Mouse (Mus musculus) ES-Bruce4 (cell line): ENCODE data around the gene Nipal4. TPM values are rescaled to one million over a fixed set of nuclear protein-coding genes. Genes with fewer than 3 reads are reported as not detected.
A peak's percentile ranks its signal among the peaks of the same experiment; 100 is the strongest.

Experiments
- H3K27ac ChIP-seq: 2 replicates; pipeline ENCODE4 v1.5.1; 2012; ENCODE audit warnings: low read length, inconsistent platforms; ENCODE audit not compliant: insufficient read depth
- H3K27me3 ChIP-seq: 2 replicates; pipeline ENCODE4 v1.6.1; 2012; ENCODE audit warnings: mild to moderate bottlenecking, low read length, inconsistent platforms; ENCODE audit not compliant: control insufficient read depth, poor library complexity, insufficient read depth, severe bottlenecking
- H3K36me3 ChIP-seq: 2 replicates; pipeline ENCODE4 v1.6.1; 2012; ENCODE audit warnings: inconsistent platforms, mild to moderate bottlenecking, low read length, moderate library complexity; ENCODE audit not compliant: control insufficient read depth, poor library complexity, insufficient read depth, severe bottlenecking
- H3K4me1 ChIP-seq: one replicate; pipeline ENCODE4 v1.8.1; 2011; ENCODE audit warnings: low read length; ENCODE audit not compliant: control insufficient read depth, insufficient read depth
- H3K4me3 ChIP-seq: 2 replicates; pipeline ENCODE4 v1.5.1; 2011; ENCODE audit warnings: low read depth, mild to moderate bottlenecking, low read length
- H3K9ac ChIP-seq: 2 replicates; pipeline ENCODE4 v1.6.1; 2012; ENCODE audit warnings: low read depth, mild to moderate bottlenecking, inconsistent platforms; ENCODE audit not compliant: poor library complexity, severe bottlenecking
- H3K9me3 ChIP-seq: replicated peaks from 2 replicates; pipeline ENCODE4 v1.6.1; 2012; ENCODE audit warnings: mild to moderate bottlenecking, low read length, inconsistent platforms; ENCODE audit not compliant: control insufficient read depth, poor library complexity, insufficient read depth, severe bottlenecking
- CTCF ChIP-seq: IDR thresholded peaks from one replicate; pipeline ENCODE4 v1.8.1; 2011; ENCODE audit warnings: low read depth, low read length
- EP300 ChIP-seq: IDR thresholded peaks from 2 replicates; pipeline ENCODE4 v1.6.1; 2011; ENCODE audit warnings: low read depth, low read length; ENCODE audit not compliant: insufficient read depth
- POLR2A ChIP-seq: IDR thresholded peaks from one replicate; pipeline ENCODE4 v1.8.1; 2011; ENCODE audit warnings: low read length; ENCODE audit not compliant: insufficient read depth
- polyA plus RNA-seq: library from polyadenylated mRNA; stranded (reverse); fragments of >200 nt; gene quantifications from 2 replicates; pipeline ENCODE4 v1.2.4, GENCODE M21; 2011; ENCODE audit warnings: low read depth; ENCODE audit not compliant: missing spikeins, insufficient read depth, insufficient read length

Nipal4 gene
- polyA plus RNA-seq, 1 experiment = 4.1 TPM

- Histone ChIP-seq H3K36me3 (peaks cover 18% of the 10 kb centered on the region), H3K4me1 (peaks cover 13% of the 10 kb centered on the region), H3K27me3 (no peaks in the 10 kb centered on the region), H3K27ac (no peak overlapping the region), H3K4me3 (no peak overlapping the region), H3K9me3 (no peaks in the 10 kb centered on the region; the same call in 1 of the 2 replicates), H3K9ac (no peak overlapping the region)
- no peak for TF ChIP-seq POLR2A
- TF ChIP-seq CTCF = no peak
- no peak for TF ChIP-seq EP300
These were observed 42.9 kb downstream of the Nipal4 start for GRCm38 (mm10) chr11:46123328-46123866.

DNA sequence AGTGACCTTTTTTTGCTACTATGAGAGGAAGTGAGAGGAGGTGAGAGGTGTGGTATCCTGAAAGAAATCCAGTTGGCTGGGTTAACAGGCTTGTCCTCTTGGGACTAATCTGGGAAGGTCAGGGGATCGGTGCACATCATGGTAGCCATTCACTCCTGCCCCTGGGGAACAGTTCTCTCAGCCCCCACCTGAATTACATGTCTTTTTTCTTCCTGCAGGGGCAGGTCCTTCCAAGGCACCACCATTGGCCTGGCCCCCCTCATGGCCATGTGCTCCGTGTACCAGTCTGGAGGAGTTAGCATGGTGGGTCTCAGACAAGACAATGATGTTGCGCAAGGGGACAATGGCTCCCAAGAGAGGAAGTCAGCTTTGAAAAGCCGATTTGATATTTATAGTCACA, 43.4 kb downstream of the Nipal4 start:
- Histone ChIP-seq H3K36me3 (peaks cover 23% of the 10 kb centered on the region), H3K9me3 (peaks cover 5% of the 10 kb centered on the region; the same call in 1 of the 2 replicates)
- no peak for TF ChIP-seq EP300
- no peak for TF ChIP-seq CTCF

DNA sequence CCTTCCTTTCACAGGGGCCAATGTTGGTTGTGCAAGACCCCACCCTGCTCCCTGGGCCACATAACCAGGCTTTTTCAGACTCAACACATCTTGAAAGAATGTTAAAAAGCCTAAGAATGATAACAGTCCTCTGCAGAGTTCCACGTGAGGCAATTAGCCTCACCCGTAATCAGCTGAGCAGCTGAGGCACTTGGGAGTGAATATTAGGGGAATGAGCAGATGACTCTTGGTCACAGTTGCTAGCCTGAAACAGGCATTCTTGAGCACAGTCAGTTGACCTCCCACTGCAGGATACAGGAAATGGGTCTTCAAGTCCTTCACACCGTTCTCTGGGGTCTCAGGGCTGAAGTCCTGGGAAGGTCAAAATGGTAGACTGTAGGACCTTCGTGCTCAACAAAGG, 44.6 kb downstream of the Nipal4 start:
- Histone ChIP-seq H3K36me3 (peaks cover 28% of the 10 kb centered on the region), H3K4me1 (peaks cover 13% of the 10 kb centered on the region), H3K27me3 (no peaks in the 10 kb centered on the region), H3K4me3 (no peak overlapping the region), H3K9ac (no peak overlapping the region), H3K9me3 (peaks cover 14% of the 10 kb centered on the region), H3K27ac (no peak overlapping the region)
- TF ChIP-seq POLR2A = no peak
- TF ChIP-seq EP300 = peak; percentile 65

More for the DNA sequence above, 43.4 kb downstream of the Nipal4 start:
- Histone ChIP-seq H3K4me3 (no peak overlapping the region), H3K4me1 (peaks cover 13% of the 10 kb centered on the region), H3K27ac (no peak overlapping the region), H3K27me3 (no peaks in the 10 kb centered on the region), H3K9ac (no peak overlapping the region)

DNA sequence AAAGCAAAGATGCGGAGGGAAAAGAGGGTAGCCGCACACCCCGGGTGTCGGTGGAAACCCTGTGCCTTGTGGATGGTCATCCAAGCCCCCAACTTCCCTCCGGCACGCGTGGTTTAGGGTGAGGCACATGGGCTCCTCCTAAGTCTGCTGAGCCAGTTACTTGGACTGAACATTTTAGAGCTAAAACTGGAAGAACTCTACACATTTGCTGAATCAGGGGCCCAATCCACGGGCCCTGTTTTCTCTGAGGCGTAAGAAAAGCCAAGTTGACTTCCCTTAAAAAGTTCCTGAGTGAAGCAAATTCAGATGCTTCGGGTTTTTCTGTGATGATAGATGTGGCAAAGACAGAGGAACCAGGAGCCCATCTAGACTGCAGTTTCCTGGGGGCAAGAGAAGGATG, 46.2 kb downstream of the Nipal4 start:
- no peak for TF ChIP-seq CTCF
- no peak for TF ChIP-seq EP300
- no peak for TF ChIP-seq POLR2A
- Histone ChIP-seq H3K4me1 (peaks cover 20% of the 10 kb centered on the region), H3K9ac (peak overlapping the region; percentile 35; the same call in 1 of the 2 replicates), H3K36me3 (peaks cover 29% of the 10 kb centered on the region), H3K9me3 (peaks cover 17% of the 10 kb centered on the region), H3K27me3 (no peaks in the 10 kb centered on the region), H3K4me3 (no peak overlapping the region), H3K27ac (peak overlapping the region; percentile 78)

DNA sequence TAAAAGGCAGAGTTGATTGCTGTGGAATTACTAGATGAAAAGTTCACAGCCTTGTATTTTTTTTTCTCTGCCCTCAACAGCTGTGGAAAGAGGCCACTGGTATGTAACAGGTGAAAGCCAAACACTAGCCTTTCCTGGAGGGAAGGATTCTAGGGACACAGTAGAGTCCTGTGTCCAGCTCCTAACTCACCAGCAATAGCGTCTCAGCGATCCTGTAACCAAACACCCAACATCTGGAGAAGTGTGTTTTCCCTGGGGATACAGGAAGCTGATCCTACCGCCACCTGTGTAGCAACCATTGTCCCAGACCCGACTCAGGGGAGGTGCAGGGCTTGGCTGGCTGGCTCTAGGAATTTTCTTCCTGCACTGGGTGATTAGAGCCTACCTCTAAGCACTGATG, 46.7 kb downstream of the Nipal4 start:
- Histone ChIP-seq H3K4me3 (no peak overlapping the region), H3K4me1 (peaks cover 21% of the 10 kb centered on the region), H3K36me3 (peaks cover 29% of the 10 kb centered on the region), H3K27ac (peak overlapping the region; percentile 78), H3K9me3 (peaks cover 17% of the 10 kb centered on the region), H3K9ac (0 out of 2 replicates have a peak overlapping the region, but pooled peaks have one; percentile 35), H3K27me3 (no peaks in the 10 kb centered on the region)
- TF ChIP-seq EP300 = peak; percentile 87
- TF ChIP-seq CTCF = no peak

GRCm38 (mm10) chr11:46116510-46116909, 49.8 kb downstream of the Nipal4 start:
- no peak for TF ChIP-seq CTCF
- TF ChIP-seq EP300 = no peak
- TF ChIP-seq POLR2A = no peak

More at GRCm38 (mm10) chr11:46116510-46116909, 49.8 kb downstream of the Nipal4 start:
- no peaks in the 10 kb centered on the region for H3K27me3 ChIP-seq
- H3K4me1 ChIP-seq = peaks cover 22% of the 10 kb centered on the region
- H3K36me3 ChIP-seq = peaks cover 38% of the 10 kb centered on the region
- no peak overlapping the region for H3K4me3 ChIP-seq
- 0 out of 2 replicates have a peak overlapping the region, but pooled peaks have one; percentile 23 for H3K9ac ChIP-seq
- H3K27ac ChIP-seq = no peak overlapping the region
- H3K9me3 ChIP-seq = peaks cover 17% of the 10 kb centered on the region
